Mouse (Mus musculus) layer of hippocampus, adult 8-10 months (tissue): ENCODE measurements around the gene Ms4a3. TPM values are rescaled to one million over a fixed set of nuclear protein-coding genes. Genes with fewer than 3 reads are reported as not detected.

Experiments
- DNase-seq, 2 experiments: peaks; one replicate each; pipeline ENCODE4 v3.0.0; 2022; ENCODE audit warnings: low spot score in 2 of 2
- total RNA-seq, 4 experiments: library from RNA; stranded (reverse); gene quantifications; 2 replicates each; pipeline ENCODE4 v1.2.4; 2022

Gene Ms4a3
- total RNA-seq, 4 experiments from 2014 or later: 0.40 TPM; not detected in 3

GRCm38 (mm10) chr19:11589891-11590449 lies 50.7 kb downstream of the Ms4a3 start:
- DNase-seq: no peak

- DNase-seq: no peak
Measured at GRCm38 (mm10) chr19:11589205-11589604, 51.4 kb downstream of the Ms4a3 start.

Other genes starting within 250 kb of the Ms4a3 start
- under 1 TPM in 1 of 4 experiments, not detected in 3; 0.82 TPM for gene Ms4a4c, start 236.1 kb downstream of the Ms4a3 start, total RNA-seq
- under 1 TPM in 1 of 4 experiments, not detected in 3; 0.66 TPM for gene Ms4a4b, start 197.3 kb downstream of the Ms4a3 start, total RNA-seq
- 1 to 10 TPM in 3 of 4 experiments, under 1 TPM in 1; 0.76 to 5.8 (median 2.8) TPM for gene Ms4a6c, start 171.5 kb downstream of the Ms4a3 start, total RNA-seq
- under 1 TPM; 0.21 to 0.72 (median 0.54) TPM for gene Gm8369, start 154.9 kb downstream of the Ms4a3 start, total RNA-seq
- 1 to 10 TPM in 3 of 4 experiments, under 1 TPM in 1; 0.94 to 3.3 (median 2.2) TPM for gene Ms4a6b, start 124.3 kb downstream of the Ms4a3 start, total RNA-seq
- gene Ms4a4d, start 104.0 kb downstream of the Ms4a3 start, total RNA-seq: not detected
- 1 to 10 TPM; 1.7 to 4.7 (median 2.7) TPM for gene Ms4a6d, start 36.0 kb downstream of the Ms4a3 start, total RNA-seq
- not detected for gene Ms4a2, start 17.1 kb downstream of the Ms4a3 start, total RNA-seq
- gene Oosp2, start 19.7 kb upstream of the Ms4a3 start, total RNA-seq: not detected
- not detected for gene Oosp1, start 50.3 kb upstream of the Ms4a3 start, total RNA-seq
- gene Oosp3, start 56.2 kb upstream of the Ms4a3 start, total RNA-seq: not detected
- not detected for gene Gif, start 106.7 kb upstream of the Ms4a3 start, total RNA-seq
- 10 to 100 TPM; 34.2 to 38.5 (median 36.3) TPM for gene Mrpl16, start 129.5 kb upstream of the Ms4a3 start, total RNA-seq
- 10 to 100 TPM; 29.3 to 38.0 (median 34.6) TPM for gene Stx3, start 178.6 kb upstream of the Ms4a3 start, total RNA-seq
- gene Olfr1417, start 198.4 kb upstream of the Ms4a3 start, total RNA-seq: not detected
- not detected for gene Olfr1418, start 220.2 kb upstream of the Ms4a3 start, total RNA-seq
- not detected for gene Olfr1419, start 234.3 kb upstream of the Ms4a3 start, total RNA-seq
- not detected for gene Olfr1420, start 245.7 kb upstream of the Ms4a3 start, total RNA-seq